Mouse (Mus musculus): Measurements from ENCODE around the gene Gm37419. TPM values are rescaled to one million over a fixed set of nuclear protein-coding genes. Genes with fewer than 3 reads are reported as not detected.

Gm37419 gene
- total RNA-seq, 2 experiments from 2014 or later, result not detected

DNA sequence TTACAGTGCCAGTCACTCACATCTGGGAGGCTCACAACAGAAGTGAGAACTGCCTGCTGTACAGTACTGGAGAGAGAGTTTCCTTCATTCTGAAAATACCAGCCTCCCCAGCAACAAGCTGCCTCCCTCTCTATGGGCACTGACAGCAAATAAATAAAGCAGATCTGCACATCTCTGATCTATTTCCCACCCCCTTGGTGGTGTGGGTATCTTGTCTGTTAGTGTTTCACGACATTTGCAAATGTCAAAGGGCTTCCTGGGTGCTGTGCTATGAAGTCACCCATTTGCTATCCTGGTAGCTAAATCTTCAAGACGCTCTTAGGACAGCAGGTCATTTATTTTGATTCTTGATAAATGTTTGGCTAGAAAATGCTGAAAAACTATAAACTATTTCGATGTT, 8.9 kb downstream of the Gm37419 start:
- DNase-seq, result no peak

DNA sequence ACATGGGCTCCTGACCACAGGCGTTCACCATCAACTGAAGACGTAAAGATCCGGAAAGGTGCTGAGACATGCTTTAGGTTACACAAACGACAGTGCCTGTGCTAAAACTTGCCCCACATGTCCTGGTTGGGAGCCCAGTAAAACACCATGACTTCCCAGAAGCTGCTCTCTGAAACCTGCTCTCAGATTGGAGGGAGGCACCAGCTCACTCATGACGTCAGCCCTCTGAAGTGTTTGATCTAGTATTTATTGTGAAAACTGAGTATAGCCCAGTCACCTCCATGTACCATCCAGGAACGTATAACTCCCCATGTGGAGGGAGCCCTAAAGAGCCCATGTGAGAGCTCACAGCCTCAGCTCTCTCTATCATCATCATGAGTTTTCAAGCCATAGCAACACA, 9.6 kb downstream of the Gm37419 start:
- no peak for DNase-seq

DNA sequence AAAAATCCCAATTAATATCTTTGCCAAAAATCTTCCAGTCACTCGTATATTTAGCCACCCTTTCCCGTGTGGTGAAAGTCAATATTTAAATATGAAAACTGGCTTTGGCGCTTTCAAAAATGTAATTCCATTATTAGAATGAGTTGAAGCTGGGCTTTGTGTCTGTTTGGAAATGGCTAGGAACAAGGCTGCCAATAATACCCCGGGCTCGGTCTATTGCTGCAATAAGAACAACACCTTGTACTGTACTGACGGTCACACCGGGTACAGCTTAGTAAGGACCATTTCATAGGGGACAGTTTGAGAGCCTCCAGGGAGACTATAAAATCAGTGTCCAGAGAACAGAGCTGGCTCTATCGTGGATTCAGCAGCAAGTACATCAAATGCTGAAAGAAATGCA, 17.6 kb downstream of the Gm37419 start:
- DNase-seq, result no peak

DNA sequence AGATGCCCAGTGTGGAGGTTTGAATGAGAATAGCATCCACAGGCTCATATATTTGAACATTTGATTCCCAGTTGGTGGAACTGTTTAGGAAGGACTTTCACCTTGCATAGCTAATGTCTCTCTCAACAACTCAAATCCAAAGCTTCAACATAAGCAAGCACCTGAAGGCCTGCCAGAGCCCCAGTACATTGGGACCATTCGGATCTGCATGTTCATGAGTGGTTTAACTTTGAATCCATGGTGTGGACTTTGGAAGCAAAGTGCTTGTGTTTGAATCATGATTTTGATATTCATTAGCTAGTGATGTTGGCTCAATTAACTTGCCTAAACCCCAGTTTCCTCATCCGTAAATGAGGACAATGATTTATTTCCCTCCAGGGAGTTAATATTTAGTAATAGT, 21.6 kb downstream of the Gm37419 start:
- no peak for DNase-seq

DNA sequence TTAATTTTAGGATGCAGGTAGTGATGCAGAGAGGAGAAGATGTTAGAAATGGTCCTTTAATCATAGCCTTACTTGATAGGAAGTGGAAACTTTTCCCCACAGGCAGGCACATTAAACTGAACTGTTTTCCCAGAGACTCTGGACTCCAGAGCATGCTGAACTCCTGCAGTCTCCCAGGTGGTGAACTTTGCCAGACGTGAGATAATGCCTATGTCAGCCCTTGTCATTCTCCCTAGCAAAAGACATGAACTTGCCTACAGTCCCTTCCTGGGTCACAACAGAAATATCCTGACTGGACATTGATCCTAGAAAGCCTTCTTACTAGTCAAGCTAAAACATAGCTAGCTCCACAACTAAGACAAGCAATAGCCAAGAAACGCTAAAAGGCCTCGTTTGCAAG, 23.0 kb downstream of the Gm37419 start:
- no peak for DNase-seq

DNA sequence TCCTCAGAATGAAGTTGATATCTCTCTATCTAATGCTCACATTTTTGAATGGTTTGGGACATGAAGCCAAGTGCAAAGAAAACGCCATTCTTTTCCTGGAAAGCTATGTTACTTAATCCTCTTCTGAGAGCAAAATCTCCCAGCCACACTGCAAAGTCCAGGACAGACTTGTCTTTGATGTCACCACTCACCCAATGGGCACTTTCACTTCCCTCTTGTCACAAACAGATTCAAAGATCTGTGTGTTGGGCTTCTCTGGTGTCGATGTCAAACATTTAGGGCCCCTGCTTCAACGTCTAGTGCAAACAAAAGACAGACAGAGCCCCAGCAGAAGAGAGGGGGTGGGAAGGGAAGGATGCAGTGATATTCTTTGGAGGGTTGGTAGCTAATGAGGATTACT, 23.8 kb downstream of the Gm37419 start:
- DNase-seq, result no peak

DNA sequence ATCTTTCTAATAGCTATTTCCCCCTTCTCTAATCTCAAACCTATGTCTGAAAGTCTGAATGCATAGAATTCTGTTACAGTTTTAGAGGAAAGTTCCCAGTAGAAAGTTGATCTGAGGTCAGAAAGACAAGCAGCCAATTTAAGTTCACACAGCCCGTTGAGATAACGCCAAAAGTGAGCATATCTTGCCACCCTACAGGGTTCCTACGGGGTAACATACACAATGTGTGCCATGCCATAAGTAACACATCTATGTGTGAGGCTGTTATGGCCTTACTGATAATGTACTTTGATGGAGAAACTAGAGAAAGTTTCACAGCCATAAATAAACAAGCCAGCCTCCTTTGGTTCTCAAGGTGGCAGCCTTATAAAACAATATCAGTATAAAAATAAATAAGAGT, 26.1 kb downstream of the Gm37419 start:
- DNase-seq, result no peak

DNA sequence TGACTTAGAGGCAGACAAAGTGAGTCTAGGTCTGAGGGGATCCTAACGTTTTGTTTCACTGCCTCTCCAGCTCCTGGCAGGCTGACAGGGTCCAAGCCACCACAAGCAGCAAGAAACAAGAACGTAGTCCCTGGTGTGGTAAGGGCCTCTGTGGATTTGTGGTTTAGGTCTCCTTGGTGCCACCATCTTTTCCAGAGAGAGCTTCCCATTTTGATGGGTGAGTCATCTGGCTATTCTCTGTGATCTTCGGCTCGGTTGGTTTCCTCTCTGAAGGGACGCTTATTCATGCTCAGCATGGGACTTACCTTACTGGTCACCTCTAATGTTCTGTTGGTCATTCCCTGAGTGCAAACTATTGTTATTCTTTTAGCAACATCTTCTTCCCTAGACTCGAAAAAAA, 28.0 kb downstream of the Gm37419 start:
- DNase-seq, result no peak

DNA sequence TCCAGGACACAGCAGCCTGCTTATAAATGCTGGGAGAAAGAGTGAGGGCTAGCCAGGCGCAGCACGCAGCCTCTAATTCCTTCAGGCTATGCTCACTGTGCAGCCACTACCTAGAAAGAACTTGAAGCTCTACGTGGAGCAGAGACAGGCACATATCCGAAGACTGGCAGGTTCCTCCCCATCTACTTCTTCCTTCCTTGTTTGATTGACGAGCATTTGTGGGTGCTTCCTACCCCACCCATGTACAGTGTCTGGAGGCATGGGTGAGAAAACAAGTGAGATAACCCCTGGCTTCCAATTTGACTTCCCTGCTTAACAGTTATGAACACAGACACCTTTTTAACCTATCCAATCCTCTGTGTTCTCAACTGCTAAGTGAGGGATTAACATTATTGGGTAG, 28.5 kb downstream of the Gm37419 start:
- DNase-seq, result no peak

DNA sequence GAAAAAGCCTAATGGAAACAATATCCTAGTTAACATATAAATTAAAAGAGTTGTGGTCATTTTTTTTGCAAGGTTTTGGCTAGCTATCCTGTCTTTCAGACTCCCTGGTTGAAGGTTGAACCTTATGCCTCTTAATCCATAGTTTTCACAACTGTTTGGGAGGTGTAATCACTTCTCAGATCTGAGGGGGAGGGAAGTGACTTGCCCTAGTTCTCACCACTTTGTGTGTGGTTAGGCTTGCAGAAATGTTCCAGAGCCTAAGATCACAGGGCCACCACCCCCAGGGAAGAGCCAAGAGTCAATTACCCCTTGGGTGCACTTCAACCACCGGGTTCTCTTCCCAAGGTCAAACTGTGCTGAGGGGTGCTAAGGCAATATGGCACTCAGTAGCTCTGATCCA, 33.4 kb downstream of the Gm37419 start:
- DNase-seq, result no peak

DNA sequence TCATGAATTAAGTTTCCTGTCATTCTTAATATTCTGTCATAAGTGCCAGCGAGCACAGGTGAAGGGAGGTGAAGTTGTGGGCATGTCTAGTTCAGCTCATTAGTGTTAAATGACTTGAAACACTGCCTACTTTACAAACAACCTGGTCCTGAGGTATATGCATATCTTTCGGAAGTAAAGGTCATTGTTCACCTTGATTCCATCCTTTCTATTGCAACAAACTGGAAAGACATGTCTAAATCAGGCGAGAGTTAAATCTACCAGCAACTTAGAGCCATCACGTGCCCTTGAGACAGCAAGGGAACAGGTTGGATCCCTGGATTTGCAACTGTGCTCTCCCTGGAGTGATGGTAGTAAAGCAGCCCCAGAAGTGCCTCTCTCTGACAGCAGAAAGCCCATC, 34.3 kb downstream of the Gm37419 start:
- DNase-seq, result no peak

DNA sequence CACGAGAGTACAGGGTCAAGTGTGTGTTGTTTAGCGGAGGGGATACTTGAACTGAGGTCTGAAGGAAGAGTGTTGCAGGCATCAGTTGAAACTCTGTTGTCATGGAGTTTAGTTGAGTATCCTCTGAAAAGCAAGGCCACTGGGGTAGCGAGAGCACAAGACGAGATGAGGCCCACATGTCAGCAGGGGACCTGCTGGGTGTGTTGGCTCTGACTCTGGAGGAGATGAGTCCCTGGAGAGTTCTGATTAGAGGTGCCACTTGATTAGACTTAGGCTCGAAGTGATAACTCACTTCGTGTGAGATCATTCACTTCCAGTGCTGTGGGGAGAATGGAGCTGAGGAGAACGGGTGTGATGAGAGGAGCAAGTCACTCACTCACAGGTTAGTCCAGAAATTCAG, 37.2 kb downstream of the Gm37419 start:
- no peak for DNase-seq

DNA sequence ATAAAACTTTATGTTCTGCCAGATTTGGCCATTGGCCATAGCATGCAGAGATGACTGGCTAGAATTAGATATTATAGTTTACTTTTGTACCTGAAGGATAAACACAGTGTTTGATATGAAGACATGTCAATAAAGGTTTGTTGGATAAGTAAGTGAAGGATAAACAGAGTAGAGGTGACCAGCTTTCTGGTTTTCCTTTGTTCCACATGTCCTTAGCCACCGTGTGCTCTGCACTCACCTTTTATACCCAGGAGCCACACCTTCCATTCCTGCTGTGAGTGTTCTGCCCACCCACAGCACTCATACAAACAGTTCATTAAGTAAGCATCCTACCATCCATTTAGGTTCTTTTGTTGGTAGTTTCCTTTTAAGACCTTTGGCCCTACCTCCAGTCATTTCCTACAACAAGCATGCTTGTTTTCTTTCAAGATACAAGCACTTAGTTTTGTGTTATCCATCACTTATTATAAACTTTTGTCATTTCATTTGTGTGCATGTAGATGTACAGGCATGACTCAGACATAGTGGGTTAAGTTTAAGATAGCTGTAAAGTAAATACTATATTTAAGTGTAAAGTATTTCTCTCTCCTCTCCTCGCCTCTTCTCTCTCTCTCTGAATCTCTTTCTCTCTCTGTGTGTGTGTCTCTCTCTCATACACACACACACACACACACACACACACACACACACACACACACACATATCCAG, 41.8 kb downstream of the Gm37419 start:
- no peak for DNase-seq

DNA sequence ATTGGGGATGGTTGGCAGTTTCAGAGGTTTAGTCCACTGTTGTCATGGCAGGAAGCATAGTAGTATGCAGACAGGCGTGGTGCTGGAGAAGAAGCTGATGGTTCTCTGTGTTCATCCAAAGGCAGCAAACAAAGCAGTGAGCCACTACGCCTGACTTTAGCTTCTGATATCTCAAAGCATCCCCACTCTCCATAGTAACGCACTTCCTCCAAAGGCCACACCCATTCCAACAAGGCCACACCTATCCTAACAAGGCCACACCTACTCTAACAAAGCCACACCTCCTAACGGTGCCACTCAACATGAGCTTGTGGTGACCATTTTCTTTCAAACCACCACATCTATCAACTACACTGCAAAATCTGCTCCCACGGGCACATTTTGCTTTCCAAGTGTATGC, 45.0 kb downstream of the Gm37419 start:
- no peak for DNase-seq

DNA sequence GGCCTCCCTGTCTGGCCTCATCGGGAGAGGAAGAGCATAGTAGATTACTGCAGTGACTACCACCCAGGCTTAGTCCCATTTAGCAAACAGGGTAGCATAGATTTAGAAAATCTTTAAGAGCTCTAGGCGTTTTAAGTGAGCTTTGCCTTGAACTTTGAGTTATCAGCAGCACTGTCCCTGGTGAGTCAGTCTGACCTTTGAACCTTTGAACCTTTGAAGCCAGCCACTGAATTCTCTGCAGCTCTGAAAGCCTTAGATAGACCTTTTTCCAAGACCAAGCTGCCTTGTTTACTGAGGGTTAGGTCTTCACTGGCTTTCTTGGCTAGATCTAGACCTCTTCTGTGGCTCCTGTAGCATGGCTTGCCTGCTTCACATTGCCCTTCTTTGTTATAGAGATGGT, 46.2 kb downstream of the Gm37419 start:
- no peak for DNase-seq

DNA sequence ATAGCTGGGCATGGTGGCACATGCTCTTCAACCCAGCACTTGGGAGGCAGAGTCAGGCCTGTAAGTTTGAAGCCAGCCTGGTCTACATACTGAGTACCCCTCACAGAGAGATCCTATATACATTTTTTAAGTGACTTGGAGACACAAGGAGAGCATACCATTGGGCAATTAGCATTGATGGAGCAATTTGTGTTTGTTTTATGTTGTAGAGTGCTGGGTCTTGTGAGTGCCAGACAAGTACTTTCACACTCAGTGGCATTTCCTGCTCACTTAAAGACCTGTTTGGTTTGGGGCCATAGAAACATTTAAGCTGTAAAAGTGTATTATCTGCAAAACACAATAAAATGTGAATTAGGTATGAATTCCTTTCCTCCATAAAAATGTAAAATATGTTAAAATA, 47.5 kb downstream of the Gm37419 start:
- no peak for DNase-seq

DNA sequence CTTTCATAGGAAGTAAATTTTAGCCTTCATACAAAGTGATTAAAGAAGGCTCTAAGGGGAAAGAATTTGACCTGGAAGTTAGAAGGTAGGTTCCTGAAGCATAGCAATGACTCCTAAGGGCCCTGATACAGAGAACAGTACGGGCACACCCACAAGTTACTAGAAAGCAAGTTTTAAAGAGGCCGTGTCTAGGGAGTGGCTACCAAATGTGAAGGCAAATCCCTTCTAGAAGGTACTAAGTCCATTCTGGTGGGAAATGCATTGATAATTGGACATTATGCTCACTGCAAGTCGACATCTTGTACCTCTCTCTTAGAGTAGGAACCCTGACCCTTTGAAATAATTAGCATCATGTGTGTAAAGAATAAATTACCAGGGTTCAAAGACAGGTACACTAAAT, 48.1 kb downstream of the Gm37419 start:
- no peak for DNase-seq

Other genes with a start within 250 kb of the Gm37419 start
- gene Sst, start 97.5 kb upstream of the Gm37419 start, total RNA-seq (2021), result under 1 TPM in 1 of 2 experiments, not detected in 1; 0.38 TPM
- gene Rtp2, start 56.1 kb upstream of the Gm37419 start, total RNA-seq (2021), result not detected
- gene Bcl6, start 370 bp downstream of the Gm37419 start, total RNA-seq (2021), result 10 to 100 TPM; 24.1 to 31.2 TPM

All from gastrocnemius, postnatal 10 days (tissue).